Mouse (Mus musculus) cerebellum, adult 9-11 months (tissue): ENCODE measurements around the gene Zdhhc12.
"Not testable (repeated sequence)": the region's sequence is repeated elsewhere in the genome, so short reads cannot be mapped to it uniquely, and the experiment has no call there.

Source experiments
- DNase-seq: peaks from one replicate; pipeline ENCODE4 v3.0.0; 2022

The Zdhhc12 gene

DNA sequence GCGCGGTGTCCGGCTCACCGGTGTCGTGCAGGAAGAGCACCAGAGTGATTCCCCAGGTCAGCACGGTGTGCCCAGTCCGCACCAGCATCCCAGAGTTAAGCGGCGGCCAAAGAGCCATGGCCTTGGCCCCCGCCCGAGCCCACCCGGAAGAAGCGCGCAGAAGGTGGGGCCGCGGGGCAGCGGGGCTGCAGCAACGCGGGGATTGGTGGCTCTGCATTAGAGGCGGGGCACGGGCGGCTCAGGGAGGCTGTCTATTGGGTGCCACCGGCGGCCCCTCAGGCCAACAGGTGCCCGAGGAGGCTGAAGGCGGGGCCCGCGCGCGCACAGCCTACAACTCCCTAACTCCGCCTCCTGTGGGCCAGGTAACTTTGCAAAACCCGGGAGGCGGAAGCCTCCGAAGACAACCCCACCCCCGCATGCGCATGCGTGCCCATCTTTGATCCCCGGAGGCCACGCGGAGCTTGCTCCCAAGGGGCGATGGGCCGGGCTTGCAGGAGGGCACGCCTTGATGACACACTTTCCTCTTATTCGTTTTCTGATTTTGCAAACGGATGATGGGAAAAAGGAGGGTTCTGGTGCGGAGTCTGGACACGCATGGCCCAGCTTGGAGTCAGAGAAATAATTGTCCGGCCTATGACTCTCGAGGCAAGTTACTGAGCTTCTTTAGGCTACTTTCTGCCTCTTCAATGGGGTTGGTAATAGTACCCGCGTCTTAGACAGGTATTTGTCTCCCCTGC, at the start of gene Zdhhc12:
Zdhhc12 (minus strand) TSS at position 178 of the 737 bp plus-strand sequence.
- DNase-seq: peak; percentile 95

GRCm38 (mm10) chr2:30140021-30140420, 46.6 kb upstream of the Zdhhc12 start:
- peak; percentile 79 for DNase-seq

DNA sequence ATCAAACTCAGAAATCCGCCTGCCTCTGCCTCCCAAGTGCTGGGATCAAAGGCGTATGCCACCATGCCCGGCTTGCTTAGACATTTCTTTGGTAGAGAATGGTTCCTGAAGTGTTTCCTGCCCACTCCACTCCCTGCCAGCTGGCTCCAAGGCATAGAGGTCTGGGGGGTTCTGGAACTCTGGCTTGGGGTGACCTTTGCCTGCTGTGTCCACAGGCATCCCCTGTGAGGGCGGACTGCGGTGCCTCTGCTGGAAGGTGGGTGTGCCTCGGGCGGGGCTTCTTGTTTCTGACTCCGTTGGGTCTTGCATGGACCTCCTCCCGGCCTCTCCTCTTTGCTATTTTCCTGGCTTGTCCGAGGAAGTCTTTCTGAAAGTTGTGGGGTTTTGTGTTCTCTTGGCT, 43.0 kb upstream of the Zdhhc12 start:
- DNase-seq: no peak

- DNase-seq: no peak
These were observed 41.6 kb upstream of the Zdhhc12 start for GRCm38 (mm10) chr2:30134928-30135620.

DNA sequence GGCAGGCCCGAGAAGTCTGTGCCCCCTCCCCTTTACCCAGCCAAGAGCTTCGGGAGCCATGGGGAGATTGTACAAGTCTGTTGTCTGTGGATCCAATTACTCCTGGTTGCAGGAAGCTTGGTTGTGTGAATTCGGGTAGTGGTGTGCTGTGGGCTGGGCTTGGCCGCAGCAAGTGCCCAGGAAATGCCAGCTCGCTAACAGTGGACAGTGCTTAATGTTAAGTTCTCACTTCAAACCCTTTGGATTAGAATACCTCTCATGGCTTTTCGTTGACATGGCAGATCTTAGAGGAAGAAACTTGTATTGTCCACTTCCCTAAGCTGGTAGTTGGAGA, 40.9 kb upstream of the Zdhhc12 start:
- no peak for DNase-seq

GRCm38 (mm10) chr2:30133613-30134377, 40.3 kb upstream of the Zdhhc12 start, which contains the start of gene Tbc1d13:
Tbc1d13 (plus strand) TSS chr2:30133746.
- DNase-seq: peak; percentile 97

GRCm38 (mm10) chr2:30132801-30133612, 39.6 kb upstream of the Zdhhc12 start:
- no peak for DNase-seq

GRCm38 (mm10) chr2:30131240-30131639, 37.8 kb upstream of the Zdhhc12 start:
- DNase-seq: not testable (repeated sequence)

DNA sequence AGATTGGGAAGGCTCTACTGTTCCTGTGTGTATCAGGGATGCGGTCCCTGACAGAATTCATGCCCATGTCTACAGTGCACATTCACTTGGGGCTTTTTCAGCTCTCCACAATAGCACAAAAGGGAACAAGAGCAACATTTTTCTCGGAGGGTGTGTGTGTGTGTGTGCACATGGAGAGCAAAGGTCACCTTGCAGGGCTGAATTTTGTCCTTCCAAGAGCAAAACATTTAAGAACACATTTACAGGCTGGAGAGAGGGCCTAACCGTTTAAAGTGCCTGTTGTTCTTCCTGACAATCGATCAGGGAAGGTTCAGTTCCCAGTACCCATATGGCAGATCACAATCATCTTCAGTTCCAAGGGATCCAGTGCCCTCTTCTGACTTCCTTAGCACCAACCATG, 36.7 kb upstream of the Zdhhc12 start:
- DNase-seq: no peak

DNA sequence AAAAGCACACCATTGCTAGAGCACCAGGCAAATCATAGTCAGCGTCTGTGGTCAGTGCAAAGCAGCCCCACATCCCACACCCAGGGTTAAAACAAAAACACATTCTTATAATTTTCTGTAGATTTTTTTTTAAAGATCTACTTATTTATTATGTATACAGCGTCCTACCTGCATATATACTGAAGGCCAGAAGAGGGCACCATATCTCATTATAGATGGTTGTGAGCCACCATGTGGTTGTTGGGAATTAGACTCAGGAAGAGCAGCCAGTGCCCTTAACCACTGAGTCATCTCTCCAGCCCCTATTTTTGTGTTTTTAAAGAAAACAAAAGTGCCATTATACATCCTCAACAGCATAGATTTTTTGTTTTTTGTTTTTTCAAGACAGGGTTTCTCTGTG, 35.3 kb upstream of the Zdhhc12 start:
- no peak for DNase-seq

- DNase-seq: peak; percentile 96
These were observed 31.2 kb upstream of the Zdhhc12 start, which contains the start of gene Zer1 for GRCm38 (mm10) chr2:30124472-30125274. Zer1 (minus strand) TSS chr2:30124585.

GRCm38 (mm10) chr2:30123729-30124471, 30.5 kb upstream of the Zdhhc12 start:
- DNase-seq: no peak

DNA sequence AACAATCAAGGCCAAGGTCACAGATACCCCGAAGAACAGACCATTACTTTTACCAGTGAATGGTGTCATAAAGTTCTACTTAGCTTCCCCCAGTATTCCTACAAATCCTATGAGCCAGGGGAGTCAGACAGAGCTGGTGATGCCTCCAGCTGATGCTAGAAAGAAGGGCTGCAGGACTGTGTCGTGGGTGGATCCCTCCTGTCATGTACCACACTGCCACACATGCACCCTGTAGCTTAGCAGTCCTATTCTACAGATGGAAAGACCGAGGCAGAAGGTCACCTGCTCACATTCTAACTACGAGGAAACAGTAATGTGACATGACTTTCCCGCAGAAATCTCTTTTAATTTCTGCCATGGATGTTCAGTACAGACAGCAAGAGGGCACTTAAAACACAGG, 29.3 kb upstream of the Zdhhc12 start:
- DNase-seq: no peak

DNA sequence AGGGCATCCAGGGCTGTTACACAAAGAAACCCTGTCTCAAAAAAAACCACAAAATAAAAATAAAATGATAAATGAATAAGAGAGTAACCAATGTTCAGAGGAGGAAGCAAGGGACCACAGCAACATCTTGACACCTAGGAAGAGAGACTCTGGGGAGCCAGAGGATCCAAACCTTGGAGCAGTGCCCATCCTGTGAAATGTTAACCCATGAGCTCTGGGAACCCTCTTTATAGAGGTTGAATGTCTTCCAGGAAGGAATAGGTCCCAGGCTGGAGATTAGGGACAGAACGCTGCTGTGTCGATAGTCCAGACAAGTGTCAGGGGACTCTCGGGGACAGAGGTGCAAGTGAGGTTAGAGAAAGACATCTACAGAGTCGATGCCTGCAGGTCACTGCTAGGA, 26.8 kb upstream of the Zdhhc12 start:
- no peak for DNase-seq

DNA sequence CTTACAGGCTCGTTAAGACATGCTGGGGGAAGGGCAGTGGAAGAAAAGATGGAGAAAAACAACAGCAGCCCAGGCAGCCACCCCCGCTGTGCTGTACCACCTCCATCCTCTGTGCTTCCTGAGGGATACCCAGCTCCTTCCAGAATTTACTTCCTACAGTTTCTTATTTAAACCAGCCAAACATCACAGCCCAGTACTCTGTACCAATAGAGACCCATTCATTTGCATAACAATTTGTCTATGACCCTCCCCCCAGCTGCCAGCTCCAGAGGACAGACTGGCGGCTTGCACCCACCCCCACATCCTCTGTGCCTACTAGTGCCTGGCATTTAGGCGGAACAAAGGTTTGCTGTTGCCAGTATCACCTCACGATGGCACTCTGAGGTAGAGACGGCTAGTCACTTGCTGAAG, 26.2 kb upstream of the Zdhhc12 start:
- no peak for DNase-seq

DNA sequence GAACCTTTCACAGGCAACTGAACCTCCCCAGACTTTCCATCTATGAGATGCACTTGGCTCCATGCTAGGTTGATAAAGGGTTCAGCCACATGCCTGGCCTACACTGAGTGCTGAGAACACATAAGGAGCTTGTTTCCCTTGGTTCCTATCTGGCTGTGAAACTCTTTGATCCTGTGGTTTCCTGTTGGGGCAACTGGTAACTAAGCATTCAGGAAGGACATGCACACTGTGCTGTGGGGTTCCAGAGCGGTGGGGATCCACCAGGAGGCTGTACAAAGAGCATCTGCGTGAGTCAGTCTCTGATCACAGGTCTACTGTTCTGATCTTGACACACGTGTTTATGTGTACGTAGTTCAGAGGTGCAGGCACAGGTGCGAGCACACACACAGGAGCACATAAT, 19.1 kb upstream of the Zdhhc12 start:
- no peak for DNase-seq

DNA sequence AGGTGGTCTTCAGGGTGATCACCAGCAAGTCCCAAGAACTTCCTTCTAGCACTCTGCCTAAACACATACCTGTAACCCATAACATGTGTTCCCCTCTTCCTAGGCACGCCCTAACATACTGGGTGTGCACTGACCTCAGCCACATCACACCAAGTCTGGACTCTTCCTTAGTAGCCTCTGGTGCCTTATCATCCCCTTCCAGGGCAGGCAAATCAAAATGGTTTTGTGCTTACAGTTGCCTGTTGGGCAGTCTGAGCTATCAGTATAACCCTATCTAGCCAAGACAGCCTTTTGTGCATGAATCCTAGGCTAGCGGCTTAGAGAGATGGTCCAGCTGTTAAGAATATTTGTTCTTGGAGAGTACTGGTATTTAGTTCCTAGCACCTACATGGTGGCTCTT, 18.1 kb upstream of the Zdhhc12 start:
- DNase-seq: no peak

DNA sequence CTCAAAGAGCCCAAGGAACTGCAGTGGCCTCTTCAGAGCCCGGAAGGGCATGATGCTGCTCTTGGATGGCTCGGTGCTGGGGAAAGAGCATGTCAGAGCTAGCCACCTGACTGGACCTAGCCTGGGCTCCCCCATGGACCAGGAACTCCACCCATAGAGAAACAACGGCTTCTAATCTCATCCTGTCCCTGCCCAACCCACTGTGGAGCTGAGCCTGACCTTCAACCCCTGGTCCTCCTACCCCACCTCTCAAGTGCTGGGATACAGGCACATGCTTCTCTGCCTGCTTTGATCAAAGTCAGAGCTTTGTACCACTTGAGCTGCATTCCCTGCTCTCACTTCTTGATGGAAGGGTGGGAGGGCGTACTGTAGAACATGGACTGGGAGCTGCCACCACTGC, 14.8 kb upstream of the Zdhhc12 start:
- no peak for DNase-seq

GRCm38 (mm10) chr2:30107646-30108045, 14.2 kb upstream of the Zdhhc12 start:
- DNase-seq: no peak

DNA sequence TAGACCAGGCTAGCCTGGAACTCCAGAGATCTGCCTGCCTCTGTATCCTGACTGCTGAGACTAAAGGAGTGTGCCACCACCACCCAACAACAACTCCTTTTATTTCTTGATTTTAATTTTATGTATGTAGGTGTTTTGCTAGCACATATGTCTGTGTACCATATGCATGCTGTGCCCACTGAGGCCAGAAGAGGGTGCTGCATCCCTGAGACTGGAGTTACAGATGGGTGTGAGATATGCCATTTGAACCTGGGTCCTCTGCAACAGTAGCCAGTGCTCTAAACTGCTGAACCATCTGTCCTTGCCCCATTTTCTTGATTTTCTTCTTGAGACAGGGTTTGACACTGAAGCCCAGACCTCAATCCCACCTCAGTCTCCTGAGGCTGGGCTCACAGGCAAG, 12.9 kb upstream of the Zdhhc12 start:
- no peak for DNase-seq

GRCm38 (mm10) chr2:30100214-30100613, 6.8 kb upstream of the Zdhhc12 start:
- DNase-seq: no peak
